Mouse (Mus musculus) megakaryocyte, embryonic 14.5 days (primary cell): ENCODE measurements around the gene Osbpl3.

Experiments
- FLI1 ChIP-seq: IDR thresholded peaks from 2 replicates; pipeline ENCODE4 v1.6.1; 2012; ENCODE audit warnings: low read length, inconsistent platforms, mixed read lengths
- GATA1 ChIP-seq: IDR thresholded peaks from 3 replicates; pipeline ENCODE4 v1.6.1; 2012; ENCODE audit warnings: mixed read lengths, low read length, inconsistent platforms, borderline replicate concordance

DNA sequence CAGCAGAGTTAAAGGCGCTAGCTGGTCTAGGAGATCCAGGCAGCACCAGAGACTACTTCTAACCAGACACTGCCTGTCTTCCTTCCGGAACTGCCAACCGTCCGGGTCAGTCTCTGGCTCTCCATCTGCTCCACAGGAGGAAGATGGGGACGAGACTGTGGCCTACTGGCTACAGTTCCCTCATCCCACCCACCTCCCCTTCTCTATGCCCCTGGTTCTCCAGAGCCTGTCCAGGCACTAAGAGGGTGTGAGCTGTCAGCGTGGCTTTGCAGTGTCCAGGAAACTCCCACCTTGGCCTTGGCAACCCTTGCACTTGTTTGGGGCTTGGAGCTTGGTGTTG is 194.1 kb downstream of the Osbpl3 start:
- no peak for TF ChIP-seq GATA1
- no peak for TF ChIP-seq FLI1
